Mouse (Mus musculus) myocyte (in vitro differentiated cells): ENCODE measurements at regions not wholly inside any gene's neighbourhood (a gene's known extent, or its start where the extent isn't known, plus 50 kb on each side); places are given as distances from the start of the nearest gene placed in this dataset.

Source experiments
- H3K27me3 ChIP-seq: one replicate; pipeline ENCODE4 v1.6.1; 2011; ENCODE audit not compliant: control insufficient read depth, insufficient read depth, insufficient read length
- H3K36me3 ChIP-seq: one replicate; pipeline ENCODE4 v1.6.1; 2011; ENCODE audit not compliant: control insufficient read depth, insufficient read depth
- H3K4me2 ChIP-seq: one replicate; pipeline ENCODE4 v1.6.1; 2011; ENCODE audit warnings: low read depth, control low read depth
- H3K4me3 ChIP-seq: one replicate; pipeline ENCODE4 v1.5.1; 2011; ENCODE audit warnings: mild to moderate bottlenecking, control low read depth, moderate library complexity
- H3K79me2 ChIP-seq: one replicate; pipeline ENCODE4 v1.6.1; 2011; ENCODE audit not compliant: control insufficient read depth, insufficient read depth
- H3ac ChIP-seq: one replicate; pipeline ENCODE4 v1.6.1; 2011; ENCODE audit not compliant: control insufficient read depth, insufficient read length
- CEBPB ChIP-seq: IDR thresholded peaks from 2 replicates; pipeline ENCODE4 v1.6.1; 2011; ENCODE audit warnings: mild to moderate bottlenecking, moderate library complexity; ENCODE audit not compliant: poor library complexity, insufficient read depth, severe bottlenecking
- E2F4 ChIP-seq: IDR thresholded peaks from one replicate; pipeline ENCODE4 v1.6.1; 2011; ENCODE audit warnings: mild to moderate bottlenecking, control low read depth, moderate library complexity; ENCODE audit not compliant: insufficient read depth
- MAX ChIP-seq: IDR thresholded peaks from one replicate; pipeline ENCODE4 v1.6.1; 2011; ENCODE audit warnings: low read depth, mild to moderate bottlenecking, control low read depth
- MYOD1 ChIP-seq, 3 experiments: IDR thresholded peaks; one replicate each; pipeline ENCODE4 v1.6.1; 2011; ENCODE audit warnings: control low read depth in 2 of 3, low read depth in 2 of 3, mild to moderate bottlenecking in 2 of 3, moderate library complexity in 1 of 3; ENCODE audit not compliant: insufficient read length in 2 of 3, control insufficient read depth in 1 of 3
- MYOG ChIP-seq, 3 experiments: IDR thresholded peaks; one replicate each; pipeline ENCODE4 v1.6.1; 2011; ENCODE audit warnings: control low read depth in 2 of 3, low read depth in 2 of 3, mild to moderate bottlenecking in 2 of 3; ENCODE audit not compliant: insufficient read length in 2 of 3, control insufficient read depth in 1 of 3, insufficient read depth in 1 of 3
- POLR2A ChIP-seq: IDR thresholded peaks from one replicate; pipeline ENCODE4 v1.6.1; 2011; ENCODE audit warnings: low read depth, mild to moderate bottlenecking, control low read depth, moderate library complexity; ENCODE audit not compliant: insufficient read length
- POLR2AphosphoS2 ChIP-seq: IDR thresholded peaks from one replicate; pipeline ENCODE4 v1.6.1; 2011; ENCODE audit warnings: low read depth, control low read depth; ENCODE audit not compliant: insufficient read length
- REST ChIP-seq: IDR thresholded peaks from one replicate; pipeline ENCODE4 v1.6.1; 2011; ENCODE audit warnings: mild to moderate bottlenecking, control low read depth, moderate library complexity; ENCODE audit not compliant: insufficient read depth, insufficient read length
- SRF ChIP-seq: IDR thresholded peaks from one replicate; pipeline ENCODE4 v1.6.1; 2011; ENCODE audit warnings: low read depth; ENCODE audit not compliant: control insufficient read depth, insufficient read length
- TCF12 ChIP-seq: IDR thresholded peaks from one replicate; pipeline ENCODE4 v1.6.1; 2011; ENCODE audit warnings: mild to moderate bottlenecking, control low read depth; ENCODE audit not compliant: poor library complexity, insufficient read depth, severe bottlenecking
- TCF3 ChIP-seq: IDR thresholded peaks from one replicate; pipeline ENCODE4 v1.6.1; 2011; ENCODE audit warnings: low read depth, control low read depth; ENCODE audit not compliant: insufficient read length
- USF1 ChIP-seq: IDR thresholded peaks from one replicate; pipeline ENCODE4 v1.6.1; 2011; ENCODE audit warnings: low read depth, mild to moderate bottlenecking, control low read depth, moderate library complexity

- TF ChIP-seq POLR2A (no peak), E2F4 (no peak), MAX (no peak), USF1 (no peak), TCF3 (no peak), CEBPB (no peak), MYOD1 (IDR thresholded peaks at IDR 0.05; ENCODE audit: control insufficient read depth in 1 of 3, insufficient read length in 2 of 3, low read depth in 2 of 3) (no peak), REST (no peak), SRF (no peak), TCF12 (no peak), MYOG (IDR thresholded peaks at IDR 0.05; ENCODE audit: control insufficient read depth in 1 of 3, insufficient read depth in 1 of 3, insufficient read length in 2 of 3, low read depth in 2 of 3) (no peak), POLR2AphosphoS2 (no peak)
- Histone ChIP-seq H3K27me3 (no peaks in the 10 kb centered on the region), H3K4me3 (no peak overlapping the region), H3K4me2 (peak overlapping the region; percentile 12), H3ac (no peak overlapping the region), H3K36me3 (no peaks in the 10 kb centered on the region), H3K79me2 (no peaks in the 10 kb centered on the region)
These were observed 287.7 kb upstream of the Ubash3b start for GRCm38 (mm10) chr9:41449233-41449632.

GRCm38 (mm10) chr9:41447902-41448301 lies 286.4 kb upstream of the Ubash3b start:
- no peak overlapping the region for H3ac ChIP-seq
- no peak overlapping the region for H3K4me3 ChIP-seq
- peak overlapping the region; percentile 32 for H3K4me2 ChIP-seq
- no peaks in the 10 kb centered on the region for H3K27me3 ChIP-seq
- TF ChIP-seq MAX (no peak), TCF3 (no peak), MYOD1 (IDR thresholded peaks at IDR 0.05; ENCODE audit: control insufficient read depth in 1 of 3, insufficient read length in 2 of 3, low read depth in 2 of 3) (no peak), USF1 (no peak), CEBPB (no peak), POLR2A (no peak), E2F4 (no peak), SRF (no peak), TCF12 (no peak), REST (no peak), POLR2AphosphoS2 (no peak), MYOG (IDR thresholded peaks at IDR 0.05; ENCODE audit: control insufficient read depth in 1 of 3, insufficient read depth in 1 of 3, insufficient read length in 2 of 3, low read depth in 2 of 3) (no peak)
- no peaks in the 10 kb centered on the region for H3K79me2 ChIP-seq
- no peaks in the 10 kb centered on the region for H3K36me3 ChIP-seq

- no peak for TF ChIP-seq SRF
- TF ChIP-seq CEBPB: no peak
- no peak for TF ChIP-seq E2F4
- TF ChIP-seq MYOD1 (IDR thresholded peaks at IDR 0.05; ENCODE audit: control insufficient read depth in 1 of 3, insufficient read length in 2 of 3, low read depth in 2 of 3): peak in 2 of 3 experiments; percentile 46 to 50
- no peak for TF ChIP-seq POLR2AphosphoS2
- no peak for TF ChIP-seq MAX
- TF ChIP-seq USF1: no peak
- TF ChIP-seq TCF12: no peak
- TF ChIP-seq POLR2A: no peak
- no peak for TF ChIP-seq TCF3
- peak in 1 of 3 experiments; percentile 30 for TF ChIP-seq MYOG (IDR thresholded peaks at IDR 0.05; ENCODE audit: control insufficient read depth in 1 of 3, insufficient read depth in 1 of 3, insufficient read length in 2 of 3, low read depth in 2 of 3)
- Histone ChIP-seq H3K36me3 (no peaks in the 10 kb centered on the region), H3K4me2 (peak overlapping the region; percentile 32), H3ac (no peak overlapping the region), H3K4me3 (no peak overlapping the region), H3K79me2 (no peaks in the 10 kb centered on the region), H3K27me3 (no peaks in the 10 kb centered on the region)
These were observed 285.8 kb upstream of the Ubash3b start for GRCm38 (mm10) chr9:41447211-41447875.

GRCm38 (mm10) chr9:41446431-41447203 lies 285.1 kb upstream of the Ubash3b start:
- Histone ChIP-seq H3K4me3 (no peak overlapping the region), H3K36me3 (no peaks in the 10 kb centered on the region), H3K4me2 (peak overlapping the region; percentile 32), H3ac (no peak overlapping the region), H3K27me3 (no peaks in the 10 kb centered on the region), H3K79me2 (no peaks in the 10 kb centered on the region)
- TF ChIP-seq POLR2A: no peak
- TF ChIP-seq USF1: no peak
- no peak for TF ChIP-seq MYOG (IDR thresholded peaks at IDR 0.05; ENCODE audit: control insufficient read depth in 1 of 3, insufficient read depth in 1 of 3, insufficient read length in 2 of 3, low read depth in 2 of 3)
- no peak for TF ChIP-seq TCF3

- no peaks in the 10 kb centered on the region for H3K27me3 ChIP-seq
- no peak overlapping the region for H3K4me2 ChIP-seq
- no peaks in the 10 kb centered on the region for H3K36me3 ChIP-seq
- H3K79me2 ChIP-seq: no peaks in the 10 kb centered on the region
- no peak overlapping the region for H3K4me3 ChIP-seq
- no peak for TF ChIP-seq MYOG (IDR thresholded peaks at IDR 0.05; ENCODE audit: control insufficient read depth in 1 of 3, insufficient read depth in 1 of 3, insufficient read length in 2 of 3, low read depth in 2 of 3)
- TF ChIP-seq REST: no peak
- no peak for TF ChIP-seq CEBPB
- TF ChIP-seq MYOD1 (IDR thresholded peaks at IDR 0.05; ENCODE audit: control insufficient read depth in 1 of 3, insufficient read length in 2 of 3, low read depth in 2 of 3): no peak
- no peak for TF ChIP-seq POLR2AphosphoS2
- TF ChIP-seq SRF: no peak
- no peak for TF ChIP-seq TCF12
- TF ChIP-seq USF1: no peak
- no peak for TF ChIP-seq TCF3
- TF ChIP-seq POLR2A: no peak
- TF ChIP-seq MAX: no peak
- TF ChIP-seq E2F4: no peak
- H3ac ChIP-seq: no peak overlapping the region
These were observed 280.9 kb upstream of the Ubash3b start for GRCm38 (mm10) chr9:41442418-41442817.
